Mouse (Mus musculus) frontal cortex, postnatal 36 days (tissue): Measurements from ENCODE around the gene Pgs1.

Source experiments
- DNase-seq, 2 experiments: peaks; one replicate each; pipeline ENCODE4 v3.0.0; 2022; ENCODE audit warnings: low spot score in 2 of 2

Pgs1 gene

DNA sequence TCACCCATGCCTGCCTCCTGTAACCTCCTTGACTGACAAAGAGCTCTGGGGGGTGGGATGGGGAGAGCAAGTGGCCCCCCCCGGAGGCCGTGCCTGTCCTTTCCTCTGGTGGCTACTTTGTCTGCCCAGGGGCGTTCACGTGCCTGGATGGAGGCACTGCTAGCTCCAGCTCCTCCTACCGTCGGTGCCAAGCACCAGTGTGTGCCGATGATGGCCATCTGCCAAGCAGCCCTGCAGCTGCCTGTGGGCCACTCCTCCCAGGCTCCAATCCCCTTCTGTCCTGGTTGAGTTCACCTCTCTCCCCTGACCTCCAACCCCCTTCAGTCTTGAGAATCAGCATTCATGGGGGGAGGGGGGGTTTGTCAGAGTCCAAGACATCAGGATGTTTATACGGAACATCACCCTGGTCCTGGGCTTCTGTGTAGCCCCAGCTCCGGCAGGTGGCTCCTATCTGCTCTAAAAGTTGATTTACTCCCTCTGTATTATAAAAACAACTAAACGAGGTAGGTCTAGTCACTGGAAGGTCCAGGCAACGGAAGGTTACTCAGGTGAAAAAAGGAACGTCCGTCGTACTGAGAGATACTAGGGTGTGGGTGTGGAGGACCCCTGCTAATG is 57.3 kb downstream of the Pgs1 start:
- peak; percentile 34 to 45 for DNase-seq

DNA sequence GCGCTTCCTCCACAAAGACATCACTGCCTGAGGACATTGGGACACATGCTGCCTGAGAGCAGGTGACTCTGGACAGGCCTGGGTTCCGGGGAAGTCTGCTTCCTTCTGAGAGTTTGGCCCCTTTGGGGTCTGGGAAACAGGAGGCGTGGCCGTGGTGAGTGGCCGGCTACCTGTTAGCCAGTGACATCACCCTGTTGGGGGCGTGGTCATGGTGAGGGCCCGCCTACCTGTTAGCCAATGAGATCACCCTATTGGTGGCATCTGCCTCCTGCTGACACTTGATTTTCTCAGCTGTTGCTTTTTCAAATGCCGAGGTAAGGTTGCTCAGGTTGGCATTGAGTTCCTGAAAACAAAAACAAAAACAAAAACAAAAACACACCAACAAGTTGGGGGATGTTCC is 63.5 kb downstream of the Pgs1 start:
- DNase-seq: no peak

DNA sequence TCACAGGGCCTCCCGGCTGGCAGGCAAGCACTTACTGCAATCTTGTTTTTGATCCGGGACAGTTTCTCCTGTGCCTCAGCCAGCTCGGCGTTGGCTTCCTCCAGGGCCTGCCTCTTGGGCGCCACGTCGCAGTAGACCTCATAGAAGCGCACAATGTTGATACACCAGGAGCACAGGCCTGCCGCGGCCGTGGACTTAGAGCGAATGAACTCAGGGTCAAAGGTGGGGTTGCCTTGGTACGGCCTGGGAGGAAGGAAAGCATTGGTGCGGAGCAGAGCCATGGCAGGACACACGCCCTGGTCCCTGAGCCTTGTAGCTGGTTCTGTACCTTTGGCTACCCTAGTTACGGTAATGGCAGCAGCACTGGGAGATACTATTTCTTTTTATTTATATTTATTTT is 64.1 kb downstream of the Pgs1 start:
- no peak for DNase-seq

DNA sequence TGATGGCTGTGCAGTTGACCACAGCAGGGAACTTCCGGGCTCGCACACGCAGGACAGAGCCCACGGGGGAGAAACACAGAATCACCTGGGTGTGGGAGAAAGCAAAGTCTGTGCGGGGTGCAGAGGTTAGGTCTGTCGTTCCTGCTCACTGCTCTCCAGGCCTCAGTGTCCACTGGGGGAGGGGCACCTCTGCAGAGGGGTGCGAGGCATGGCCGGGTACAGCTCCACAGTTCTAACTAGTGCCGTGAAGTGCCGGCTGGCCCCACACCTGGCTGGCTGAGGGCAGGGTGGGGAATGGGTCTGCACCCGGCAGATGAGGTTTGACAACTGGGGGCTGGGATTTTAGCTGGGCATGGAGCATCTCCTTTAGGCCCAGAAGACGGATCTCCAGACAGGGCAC is 72.3 kb downstream of the Pgs1 start:
- DNase-seq: no peak

DNA sequence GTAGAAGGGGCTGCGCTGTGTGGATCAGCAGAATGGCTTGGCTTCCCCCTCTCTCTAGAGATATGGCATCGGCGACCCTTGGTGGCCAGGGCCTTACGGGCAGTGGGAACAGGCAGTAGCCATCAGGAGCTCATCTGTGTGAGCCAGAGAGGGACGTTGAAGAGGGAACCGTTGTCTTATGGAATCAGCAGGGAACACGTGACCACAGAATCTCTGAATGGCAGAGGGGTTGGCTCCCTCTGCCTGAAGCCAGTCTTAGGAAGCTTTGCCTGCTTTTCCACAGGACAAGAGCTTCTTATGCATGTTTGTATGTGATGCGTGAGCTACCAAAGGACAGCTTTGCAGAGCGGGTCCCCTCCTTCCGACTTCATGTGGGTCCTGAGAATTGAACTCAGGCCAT is 72.8 kb downstream of the Pgs1 start:
- no peak for DNase-seq

DNA sequence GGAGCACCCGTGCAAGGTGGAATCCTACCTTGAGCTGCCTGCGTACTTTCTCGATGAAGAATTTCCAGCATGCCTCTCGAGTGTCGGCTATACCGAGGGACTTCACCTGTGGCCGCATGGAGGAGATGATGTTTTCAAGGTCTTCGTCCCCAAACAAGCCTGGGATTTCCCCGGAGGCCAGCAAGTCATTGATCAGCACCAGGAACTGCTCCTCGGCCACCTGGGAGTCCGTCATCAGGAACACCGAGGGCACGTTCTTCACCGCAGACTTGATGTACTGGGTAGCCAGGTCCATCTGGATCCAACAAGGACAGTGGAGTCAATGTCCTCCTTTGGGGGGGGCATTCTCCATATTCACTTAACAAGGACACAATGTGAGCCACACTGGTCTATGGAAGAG is 73.9 kb downstream of the Pgs1 start:
- no peak for DNase-seq

DNA sequence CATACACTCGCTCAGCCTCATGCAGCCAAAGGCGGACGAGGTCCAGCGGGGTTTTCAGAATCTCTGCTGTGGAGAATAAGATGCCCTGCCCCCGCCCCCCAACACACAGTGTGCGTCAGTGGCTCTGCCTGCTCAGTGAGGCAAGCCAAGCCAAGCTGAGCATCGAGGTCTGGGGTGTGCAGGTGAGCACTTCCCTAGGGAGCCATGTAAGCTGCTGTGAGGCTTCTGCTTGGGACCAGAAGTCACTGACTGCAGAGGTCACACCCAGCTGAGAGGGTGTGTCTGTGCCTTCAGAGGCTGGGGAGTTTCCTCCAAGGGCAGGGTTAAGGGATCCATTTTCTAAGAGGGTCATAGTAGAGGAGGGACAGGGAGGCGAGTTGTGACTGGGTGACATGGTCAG is 81.5 kb downstream of the Pgs1 start:
- DNase-seq: no peak

DNA sequence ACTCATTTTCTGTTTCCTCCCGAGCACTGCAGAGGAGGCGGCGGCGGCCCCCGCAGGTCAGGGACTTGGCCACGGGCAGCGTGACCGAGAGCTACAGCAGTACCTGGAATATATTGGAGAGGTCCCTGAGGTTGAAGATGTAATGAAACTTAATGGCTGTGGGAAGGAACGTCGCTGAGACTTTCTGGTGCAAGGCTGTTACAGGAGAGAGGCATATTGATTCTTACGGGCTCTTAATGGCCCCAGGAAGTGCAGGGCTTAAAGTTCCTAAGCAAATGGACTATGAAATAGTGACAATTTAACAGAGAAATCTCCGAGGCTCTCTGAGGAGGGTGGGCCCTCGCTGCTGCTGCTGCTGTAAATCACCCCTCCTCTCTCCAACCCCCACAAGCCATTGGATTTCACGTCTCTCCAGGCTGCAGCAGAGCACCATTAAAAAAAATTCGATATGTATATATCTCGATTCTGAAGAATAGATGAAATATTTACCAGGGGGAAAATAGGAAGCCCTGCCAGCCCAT is 82.8 kb downstream of the Pgs1 start:
- DNase-seq: no peak

DNA sequence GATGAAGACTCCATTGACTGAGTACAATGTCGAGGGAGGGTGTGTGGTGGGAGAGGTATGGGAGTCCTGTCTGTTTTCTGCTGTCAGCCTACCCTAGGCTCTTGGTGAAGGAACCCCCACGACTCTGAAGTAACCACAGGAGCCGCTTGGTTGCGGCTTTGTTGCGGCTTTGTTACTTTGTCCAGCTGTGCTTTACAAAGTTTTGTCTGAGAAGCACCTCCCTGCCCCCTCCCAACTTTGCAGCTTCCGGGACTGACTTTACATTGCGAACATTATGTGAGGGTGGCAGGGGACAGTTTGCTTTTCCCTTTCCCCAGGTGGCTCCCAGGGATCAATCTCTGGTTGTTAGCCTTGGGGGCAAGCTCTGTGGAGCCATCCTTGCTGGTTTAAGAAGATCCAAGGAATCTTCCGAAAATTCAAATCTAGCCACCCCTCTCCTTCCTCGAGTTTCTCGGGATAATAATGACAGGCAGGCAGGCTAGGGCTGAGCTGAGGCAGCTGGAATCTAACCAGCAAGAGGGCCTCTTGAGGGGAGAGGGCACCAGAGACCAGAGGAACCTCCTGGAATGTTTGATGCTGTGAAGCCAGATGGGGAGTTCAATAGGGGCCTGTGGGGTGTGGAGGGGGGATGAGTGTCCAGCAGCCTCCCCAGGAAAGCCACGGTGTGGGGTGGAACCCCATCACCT is 85.3 kb downstream of the Pgs1 start:
- no peak for DNase-seq
